Mouse (Mus musculus) intestine, postnatal 0 days (tissue): Measurements from ENCODE around the gene Adarb1. TPM values are rescaled to one million over a fixed set of nuclear protein-coding genes. Genes with fewer than 3 reads are reported as not detected.

Experiments used
- ATAC-seq: fragments of 200-750 bp; cut with Nextera tagmentation; 2 replicates; pipeline ENCODE4 v1.8.0; 2017; ENCODE audit warnings: mild to moderate bottlenecking, moderate TSS enrichment, moderate library complexity
- H3K27ac ChIP-seq: fragments of 300-500 bp; sonication (generic); 2 replicates; pipeline ENCODE4 v1.5.1; 2014; ENCODE audit warnings: mild to moderate bottlenecking, low read depth, low read length, moderate library complexity
- H3K27me3 ChIP-seq: fragments of 300-500 bp; sonication (generic); replicated peaks from 2 replicates; pipeline ENCODE4 v1.6.1; 2014; ENCODE audit warnings: low read length, mixed read lengths; ENCODE audit not compliant: control insufficient read depth, insufficient read depth
- H3K36me3 ChIP-seq: fragments of 300-500 bp; sonication (generic); 2 replicates; pipeline ENCODE4 v1.6.1; 2014; ENCODE audit warnings: mild to moderate bottlenecking, moderate library complexity; ENCODE audit not compliant: control insufficient read depth, insufficient read depth
- H3K4me1 ChIP-seq: fragments of 300-500 bp; sonication (generic); replicated peaks from 2 replicates; pipeline ENCODE4 v1.6.1; 2014; ENCODE audit warnings: antibody characterized with exemption, low read length, mixed read lengths; ENCODE audit not compliant: control insufficient read depth, insufficient read depth
- H3K4me2 ChIP-seq: fragments of 300-500 bp; sonication (generic); replicated peaks from 2 replicates; pipeline ENCODE4 v1.6.1; 2014; ENCODE audit warnings: low read depth, mild to moderate bottlenecking, moderate library complexity
- H3K4me3 ChIP-seq: fragments of 300-500 bp; sonication (generic); 2 replicates; pipeline ENCODE4 v1.5.1; 2014; ENCODE audit warnings: low read depth, low read length
- H3K9ac ChIP-seq: fragments of 300-500 bp; sonication (generic); 2 replicates; pipeline ENCODE4 v1.6.1; 2014; ENCODE audit warnings: mild to moderate bottlenecking, low read depth, low read length
- H3K9me3 ChIP-seq: fragments of 300-500 bp; sonication (generic); 2 replicates; pipeline ENCODE4 v1.6.1; 2016; ENCODE audit warnings: mixed run types; ENCODE audit not compliant: control insufficient read depth
- CTCF ChIP-seq: sonication (generic); IDR thresholded peaks from 2 replicates; pipeline ENCODE4 v1.5.1; 2016; ENCODE audit warnings: low read depth, mild to moderate bottlenecking, control low read depth, antibody characterized with exemption, moderate library complexity
- WGBS: fragments of 180-500 bp; shearing (Covaris S2); extraction: QIAGEN DNeasy Blood & Tissue Kit; methylation state at CpG from one replicate; pipeline ENCODE4 v1.1.7; 2014; 5-methylcytosine and 5-hydroxymethylcytosine counted together
- polyA plus RNA-seq: library from polyadenylated mRNA; unstranded; fragments of >200 nt; fragmentation: Nextera tagmentation; extraction: Ambion mirVana; gene quantifications from 2 replicates; pipeline ENCODE4 v1.2.1, GENCODE M21; 2015

The Adarb1 gene
- polyA plus RNA-seq, 1 experiment from 2014 or later: 1.5 TPM

GRCm38 (mm10) chr10:77448209-77448608, 30.1 kb upstream of the Adarb1 start:
- no peak for ATAC-seq
- no peaks in the 10 kb centered on the region for H3K4me1 ChIP-seq
- no peaks in the 10 kb centered on the region; the same call in 1 of the 2 replicates for H3K27me3 ChIP-seq
- no peak overlapping the region for H3K27ac ChIP-seq
- 88% methylated on average over 7 of the region's 7 CpGs for WGBS
- H3K4me3 ChIP-seq: no peak overlapping the region
- no peak overlapping the region for H3K4me2 ChIP-seq
- TF ChIP-seq CTCF: no peak
- no peaks in the 10 kb centered on the region for H3K9me3 ChIP-seq
- H3K9ac ChIP-seq: no peak overlapping the region
- no peaks in the 10 kb centered on the region for H3K36me3 ChIP-seq

- 17% methylated on average over 2 of the region's 2 CpGs for WGBS
- Histone ChIP-seq H3K36me3 (no peaks in the 10 kb centered on the region), H3K4me2 (no peak overlapping the region), H3K4me3 (no peak overlapping the region), H3K9me3 (no peaks in the 10 kb centered on the region), H3K4me1 (no peaks in the 10 kb centered on the region), H3K27me3 (no peaks in the 10 kb centered on the region; the same call in 1 of the 2 replicates), H3K27ac (no peak overlapping the region), H3K9ac (no peak overlapping the region)
- no peak for ATAC-seq
- TF ChIP-seq CTCF: no peak
Measured at GRCm38 (mm10) chr10:77447755-77448154, 29.7 kb upstream of the Adarb1 start.

GRCm38 (mm10) chr10:77442250-77442649, 24.2 kb upstream of the Adarb1 start:
- 84% methylated on average over 4 of the region's 4 CpGs for WGBS
- Histone ChIP-seq H3K27ac (no peak overlapping the region), H3K4me1 (no peaks in the 10 kb centered on the region; the same call in 1 of the 2 replicates), H3K36me3 (no peaks in the 10 kb centered on the region), H3K27me3 (no peaks in the 10 kb centered on the region), H3K9ac (no peak overlapping the region), H3K4me2 (no peak overlapping the region), H3K4me3 (no peak overlapping the region), H3K9me3 (no peaks in the 10 kb centered on the region)
- ATAC-seq: no peak
- no peak for TF ChIP-seq CTCF

GRCm38 (mm10) chr10:77441812-77442211, 23.7 kb upstream of the Adarb1 start:
- H3K4me3 ChIP-seq: no peak overlapping the region
- H3K9me3 ChIP-seq: no peaks in the 10 kb centered on the region
- 84% methylated on average over 3 of the region's 3 CpGs for WGBS
- no peaks in the 10 kb centered on the region; the same call in 1 of the 2 replicates for H3K4me1 ChIP-seq
- no peak overlapping the region for H3K9ac ChIP-seq
- H3K27ac ChIP-seq: no peak overlapping the region
- H3K36me3 ChIP-seq: no peaks in the 10 kb centered on the region
- no peaks in the 10 kb centered on the region for H3K27me3 ChIP-seq
- H3K4me2 ChIP-seq: no peak overlapping the region
- no peak for ATAC-seq
- TF ChIP-seq CTCF: no peak

- H3K36me3 ChIP-seq: no peaks in the 10 kb centered on the region
- H3K27ac ChIP-seq: no peak overlapping the region
- H3K9me3 ChIP-seq: no peaks in the 10 kb centered on the region
- H3K27me3 ChIP-seq: no peaks in the 10 kb centered on the region
- H3K9ac ChIP-seq: no peak overlapping the region
- no peak overlapping the region for H3K4me2 ChIP-seq
- H3K4me3 ChIP-seq: no peak overlapping the region
- no peak for ATAC-seq
- TF ChIP-seq CTCF: no peak
- WGBS: 44% methylated on average over 19 of the region's 19 CpGs
- H3K4me1 ChIP-seq: no peaks in the 10 kb centered on the region; the same call in 1 of the 2 replicates
Measured at GRCm38 (mm10) chr10:77440841-77441755, 23.0 kb upstream of the Adarb1 start.

GRCm38 (mm10) chr10:77440286-77440685, 22.2 kb upstream of the Adarb1 start:
- H3K4me1 ChIP-seq: no peaks in the 10 kb centered on the region; the same call in 1 of the 2 replicates
- H3K9ac ChIP-seq: no peak overlapping the region
- no peak for TF ChIP-seq CTCF
- no peak overlapping the region for H3K4me2 ChIP-seq
- no peaks in the 10 kb centered on the region for H3K36me3 ChIP-seq
- ATAC-seq: 0 out of 2 replicates have a peak, but pooled peaks have one; percentile 10
- H3K4me3 ChIP-seq: no peak overlapping the region
- H3K9me3 ChIP-seq: no peaks in the 10 kb centered on the region
- 41% methylated on average over 6 of the region's 6 CpGs for WGBS
- H3K27me3 ChIP-seq: no peaks in the 10 kb centered on the region
- H3K27ac ChIP-seq: no peak overlapping the region
